Mouse (Mus musculus) kidney, adult 10 weeks (tissue): ENCODE data around the gene Scn2b. TPM values are rescaled to one million over a fixed set of nuclear protein-coding genes. Genes with fewer than 3 reads are reported as not detected.

Experiments
- polyA plus RNA-seq: library from polyadenylated mRNA; stranded (reverse); fragments of 350-450 nt; fragmentation: Illumina TruSeq; extraction: RNeasy Lipid Tissue Mini Kit (QIAGEN cat#74804); gene quantifications from one replicate; pipeline ENCODE4 v1.2.3, GENCODE M21; 2014; ENCODE audit warnings: low read depth, low replicate concordance

Scn2b gene
- polyA plus RNA-seq: 0.32 TPM

GRCm38 (mm10) chr9:45117741-45118431, at the start of gene Scn2b:
TSS of gene Scn2b (plus strand) at chr9:45117782.

GRCm38 (mm10) chr9:45079011-45079410, 38.6 kb upstream of the Scn2b start, which contains the start of gene Jaml:
TSS of gene Jaml (plus strand) at chr9:45079183.

GRCm38 (mm10) chr9:45138191-45139032, 20.8 kb downstream of the Scn2b start, which contains the start of gene Scn4b:
TSS of gene Scn4b (plus strand) at chr9:45138395.

Other genes with a start within 250 kb of the Scn2b start
- 12.2 TPM for gene Kmt2a, start 236.5 kb upstream of the Scn2b start, polyA plus RNA-seq
- 1,015 TPM for gene Atp5l, start 197.0 kb upstream of the Scn2b start, polyA plus RNA-seq
- gene Ube4a, start 152.2 kb upstream of the Scn2b start, polyA plus RNA-seq: 90.9 TPM
- 0.77 TPM for gene Cd3g, start 137.4 kb upstream of the Scn2b start, polyA plus RNA-seq
- gene Cd3d, start 136.0 kb upstream of the Scn2b start, polyA plus RNA-seq: not detected
- not detected for gene Cd3e, start 108.2 kb upstream of the Scn2b start, polyA plus RNA-seq
- gene Mpzl2, start 78.0 kb upstream of the Scn2b start, polyA plus RNA-seq: 34.9 TPM
- 9.3 TPM for gene Mpzl3, start 62.6 kb upstream of the Scn2b start, polyA plus RNA-seq
- gene Jaml, start 38.6 kb upstream of the Scn2b start, polyA plus RNA-seq: 0.85 TPM
- gene Scn4b, start 20.6 kb downstream of the Scn2b start, polyA plus RNA-seq: 12.0 TPM
- gene BC049352, start 64.2 kb downstream of the Scn2b start, polyA plus RNA-seq: 1.1 TPM
- gene Tmprss4, start 86.3 kb downstream of the Scn2b start, polyA plus RNA-seq: not detected
- 0.28 TPM for gene Il10ra, start 151.4 kb downstream of the Scn2b start, polyA plus RNA-seq
- gene Tmprss13, start 201.3 kb downstream of the Scn2b start, polyA plus RNA-seq: 0.16 TPM